Mouse (Mus musculus) megakaryocyte, adult 5-6 weeks (primary cell): ENCODE measurements around the gene Gm4791. TPM values are rescaled to one million over a fixed set of nuclear protein-coding genes. Genes with fewer than 3 reads are reported as not detected.

ENCODE experiments used
- ATAC-seq: 2 replicates; pipeline ENCODE4 v1.8.0; 2016; ENCODE audit warnings: mild to moderate bottlenecking, inconsistent platforms; ENCODE audit not compliant: poor library complexity, severe bottlenecking
- total RNA-seq, 2 experiments: library from RNA; stranded (forward) in 1 of 2; stranded (reverse) in 1 of 2; fragments of 153-499, 151-499 nt in 1 of 2; fragments of 221-1000, 200-1000 nt in 1 of 2; gene quantifications; 2 replicates each; pipeline versions ENCODE4 v1.2.3 to v1.2.4; 2015 to 2017

Gm4791 gene
- total RNA-seq (2015) (not detected in 2 replicates), total RNA-seq (2017) (not detected in 2 replicates)

DNA sequence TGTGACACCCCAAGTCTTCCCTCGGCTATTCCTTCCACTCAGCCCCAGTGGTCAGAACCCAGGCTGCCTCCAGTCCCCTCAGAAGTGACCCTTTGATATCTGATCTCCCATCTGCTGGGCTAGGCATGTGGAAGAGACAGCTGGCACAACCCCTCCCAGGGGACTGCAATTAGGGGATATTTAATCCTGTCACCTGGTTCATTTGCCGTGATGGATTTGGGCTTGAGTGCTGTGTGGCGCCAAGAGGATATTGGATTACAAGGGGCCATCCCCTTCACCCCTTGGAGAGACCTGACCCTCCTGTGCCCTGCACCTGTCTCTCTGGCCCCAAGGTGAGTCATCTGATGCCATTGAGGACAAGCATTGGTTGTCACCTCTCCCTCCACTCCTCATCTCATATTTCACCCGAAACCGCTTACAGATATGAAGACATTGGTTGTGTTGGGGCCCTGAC, at the start of gene Gm4791:
Gene Gm4791, plus strand, starts transcription at position 404 of the 454 bp plus-strand sequence.
- ATAC-seq = no peak

DNA sequence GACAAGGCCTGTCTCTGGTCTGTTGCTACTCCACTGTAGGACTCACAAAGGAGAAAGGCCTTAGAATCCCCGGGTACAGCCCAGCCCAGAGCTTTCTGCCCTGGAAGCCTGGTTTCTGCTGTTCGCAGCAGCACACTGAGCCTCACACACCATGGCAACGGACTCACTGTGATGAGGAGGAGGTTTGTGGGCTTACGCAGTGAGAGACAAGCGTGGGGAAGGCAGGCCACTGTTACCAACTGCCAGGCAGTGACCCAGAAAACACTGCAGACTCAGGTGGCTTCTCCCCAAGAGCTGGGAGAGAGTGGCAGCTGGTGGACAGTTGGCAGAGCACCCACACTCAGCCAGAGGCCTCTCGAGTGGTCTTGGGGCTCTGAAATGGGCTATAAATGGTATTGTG, 42.3 kb upstream of the Gm4791 start:
- ATAC-seq = no peak

DNA sequence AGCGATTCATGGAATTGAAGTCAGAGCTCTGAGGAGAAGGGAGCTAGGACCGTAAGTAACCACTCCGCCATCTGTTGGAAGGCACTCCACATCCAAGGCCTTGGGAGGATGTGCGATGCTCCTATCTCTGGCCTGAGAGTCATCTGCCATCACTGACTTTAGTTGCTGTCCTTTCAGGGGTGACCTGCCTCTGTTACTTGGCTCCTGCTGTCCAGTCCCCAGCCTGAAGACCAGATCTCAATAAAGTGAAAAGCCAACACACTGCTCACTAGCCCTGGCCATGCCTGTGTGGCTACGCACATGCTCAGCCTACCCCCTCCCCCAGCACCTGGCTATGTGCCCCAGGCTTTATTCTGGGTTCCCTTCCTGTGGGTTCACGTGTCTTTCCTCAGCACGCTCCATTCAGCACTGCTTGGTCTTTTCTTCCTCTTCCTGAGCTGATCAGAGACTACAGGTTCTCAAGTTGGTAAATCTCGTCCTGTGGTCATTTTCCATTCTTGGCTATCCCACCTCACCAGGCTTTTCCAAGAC, 41.1 kb upstream of the Gm4791 start:
- ATAC-seq = no peak

DNA sequence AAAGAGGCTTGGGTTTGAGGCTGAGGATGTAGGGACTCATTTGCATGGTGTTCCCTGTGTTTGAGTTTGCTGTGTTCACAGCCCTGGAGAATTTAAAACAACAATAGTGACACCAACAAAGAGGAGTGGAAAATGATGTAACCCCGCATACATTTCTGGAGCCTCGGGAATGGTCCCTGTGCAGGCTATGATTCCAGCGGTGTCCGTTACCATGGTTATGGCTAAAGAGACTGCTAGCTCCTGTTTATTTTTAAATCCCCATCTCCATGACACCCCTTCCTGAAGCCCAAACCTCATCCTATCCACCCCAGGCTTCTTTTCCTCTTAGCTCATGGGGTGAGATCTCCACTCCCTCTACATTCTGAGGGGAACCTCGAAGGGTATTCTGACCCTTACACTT, 32.5 kb upstream of the Gm4791 start:
- no peak for ATAC-seq

DNA sequence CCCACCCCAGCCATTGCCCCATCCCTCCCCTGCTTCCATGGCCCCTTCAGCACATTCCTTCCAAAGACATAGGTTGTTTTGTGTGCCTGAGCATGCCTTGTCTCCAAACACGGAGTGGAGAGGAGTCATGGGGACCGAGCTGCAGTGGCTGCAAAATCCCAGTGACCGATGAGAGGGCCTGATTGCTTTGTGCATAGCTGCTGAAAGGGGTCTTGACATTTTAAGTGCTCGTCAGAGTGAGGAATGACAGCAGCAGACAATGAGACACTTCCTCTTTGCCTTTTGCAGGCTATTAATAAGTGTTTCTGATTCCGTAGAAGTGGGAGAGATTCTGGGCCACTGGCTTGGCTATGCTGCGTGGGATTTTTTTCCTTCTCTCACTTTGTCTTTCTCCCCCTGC, 29.6 kb upstream of the Gm4791 start:
- ATAC-seq = no peak

DNA sequence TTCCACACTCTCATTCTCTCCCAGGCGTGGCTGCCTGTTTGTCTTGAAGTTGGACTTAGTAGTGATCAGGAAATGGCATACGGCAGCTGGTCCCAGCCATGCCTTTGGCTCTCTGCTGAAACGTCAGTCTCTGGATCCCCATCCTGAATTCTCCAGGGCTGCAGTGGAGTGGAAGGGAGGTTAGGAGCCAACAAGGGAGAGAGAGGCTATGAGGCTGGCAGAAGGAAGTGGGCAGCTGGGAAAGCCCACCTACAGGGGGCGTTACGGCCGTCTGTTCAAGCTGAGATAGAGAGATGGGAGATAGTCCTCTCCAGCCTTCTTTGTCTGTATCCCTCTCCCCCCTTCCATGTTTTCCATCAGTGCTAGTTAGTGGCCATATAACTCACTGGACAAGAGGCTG, 29.1 kb upstream of the Gm4791 start:
- ATAC-seq = no peak

DNA sequence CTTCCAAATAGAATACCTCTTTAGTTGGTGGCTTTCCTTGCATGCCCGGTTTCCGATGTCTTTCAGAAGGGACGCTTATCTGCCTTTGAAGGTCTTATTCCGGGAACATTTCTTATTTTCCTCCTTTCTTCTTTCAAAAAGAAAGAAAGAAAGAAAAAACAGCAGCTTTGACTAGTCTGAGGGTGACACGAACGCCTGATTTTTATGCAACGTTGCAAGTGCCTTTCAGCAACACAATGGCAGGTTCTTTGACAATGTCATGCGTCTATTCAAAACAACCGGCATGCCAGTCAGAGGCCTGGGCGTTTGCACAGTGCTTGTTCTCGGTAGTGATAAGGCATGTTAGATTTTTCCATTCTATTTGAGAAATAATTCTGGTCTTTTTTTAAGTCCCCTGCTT, 19.7 kb upstream of the Gm4791 start:
- no peak for ATAC-seq

DNA sequence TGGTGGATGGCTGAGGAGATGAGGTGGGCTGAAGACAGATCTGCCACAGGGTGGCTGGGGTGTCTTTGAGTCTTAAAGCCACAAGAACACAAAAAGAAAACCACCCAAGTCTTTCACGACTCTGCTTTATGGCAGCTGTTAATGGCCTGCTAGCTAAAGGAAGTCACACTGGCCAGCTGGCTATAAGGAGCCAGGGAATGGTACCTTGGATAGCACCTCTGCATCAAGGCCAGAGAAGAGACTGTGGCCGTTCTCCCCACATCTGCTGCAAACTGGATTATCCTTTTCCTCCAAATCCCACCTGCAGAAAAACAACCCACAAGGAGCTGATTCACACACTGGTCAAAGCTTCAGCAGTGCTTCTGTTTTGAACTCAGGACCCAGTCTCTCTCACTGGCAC, 18.4 kb upstream of the Gm4791 start:
- no peak for ATAC-seq

DNA sequence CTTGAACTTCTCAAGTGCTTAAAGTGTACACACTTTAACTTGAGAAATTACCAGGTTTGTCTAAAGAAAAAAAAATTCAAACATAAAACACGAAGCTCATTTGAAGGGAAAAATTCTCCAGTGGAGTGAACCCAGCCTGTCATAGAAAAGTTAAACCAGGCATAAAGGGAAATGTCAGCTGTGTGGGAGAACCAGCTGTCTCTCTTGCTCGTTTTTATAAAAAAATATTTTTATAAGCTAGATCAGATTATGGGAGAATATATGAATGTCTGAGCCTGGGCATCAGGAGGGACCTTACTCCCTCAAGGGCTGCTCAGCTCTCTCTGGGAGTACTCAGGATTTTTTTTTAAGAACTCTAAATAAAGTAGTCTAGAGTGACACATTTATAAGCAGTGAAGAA, 15.1 kb upstream of the Gm4791 start:
- ATAC-seq = no peak

DNA sequence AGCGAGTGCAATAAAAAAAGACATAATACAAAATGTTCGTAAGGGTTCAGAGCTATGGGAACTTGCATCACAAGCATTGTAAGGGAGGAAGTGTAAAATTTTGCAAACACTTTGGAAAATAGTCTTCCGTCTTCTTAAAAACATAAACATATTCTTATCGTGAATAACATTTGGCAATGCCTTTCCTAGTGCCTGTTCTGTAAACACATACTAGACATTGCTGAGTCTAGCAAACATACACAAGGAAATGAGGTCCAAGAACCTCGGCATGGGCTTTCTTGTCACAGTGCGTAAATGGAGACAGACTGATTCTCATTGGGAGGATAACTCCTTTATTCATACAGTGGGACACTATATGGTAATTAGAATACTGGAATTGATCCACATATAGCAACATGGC, 43.0 kb downstream of the Gm4791 start:
- no peak for ATAC-seq
